Mouse (Mus musculus) hindbrain, embryonic 10.5 days (tissue): ENCODE measurements around the gene Gsdma2. TPM values are rescaled to one million over a fixed set of nuclear protein-coding genes. Genes with fewer than 3 reads are reported as not detected.
"Not testable (repeated sequence)": the region's sequence is repeated elsewhere in the genome, so short reads cannot be mapped to it uniquely, and the experiment has no call there.

Experiments
- DNase-seq: peaks from one replicate; pipeline ENCODE4 v3.0.0-alpha.2; 2017; ENCODE audit warnings: low spot score
- H3K27ac ChIP-seq: fragments of 300-500 bp; sonication (generic); 2 replicates; pipeline ENCODE4 v1.5.1; 2016; ENCODE audit warnings: mild to moderate bottlenecking, moderate library complexity
- H3K27me3 ChIP-seq: fragments of 300-500 bp; sonication (generic); 2 replicates; pipeline ENCODE4 v1.6.1; 2016; ENCODE audit warnings: mild to moderate bottlenecking; ENCODE audit not compliant: poor library complexity, insufficient read depth, severe bottlenecking
- H3K36me3 ChIP-seq: fragments of 300-500 bp; sonication (generic); 2 replicates; pipeline ENCODE4 v1.6.1; 2016; ENCODE audit warnings: mild to moderate bottlenecking, moderate library complexity
- H3K4me1 ChIP-seq: fragments of 300-500 bp; sonication (generic); replicated peaks from 2 replicates; pipeline ENCODE4 v1.6.1; 2016; ENCODE audit warnings: mild to moderate bottlenecking
- H3K4me3 ChIP-seq: fragments of 300-500 bp; sonication (generic); 2 replicates; pipeline ENCODE4 v1.5.1; 2016; ENCODE audit warnings: mild to moderate bottlenecking, moderate library complexity
- H3K9me3 ChIP-seq: fragments of 300-500 bp; sonication (generic); 2 replicates; pipeline ENCODE4 v1.6.1; 2016; ENCODE audit warnings: mild to moderate bottlenecking, moderate library complexity
- WGBS: fragments of 180-500 bp; shearing (Covaris S2); methylation state at CpG from one replicate; pipeline ENCODE4 v1.1.7; 2016; 5-methylcytosine and 5-hydroxymethylcytosine counted together
- polyA plus RNA-seq: library from polyadenylated mRNA; unstranded; fragments of >200 nt; fragmentation: Nextera tagmentation; extraction: Ambion mirVana; gene quantifications from 2 replicates; pipeline ENCODE4 v1.2.1, GENCODE M21; 2016

The Gsdma2 gene
- not detected in 2 replicates for polyA plus RNA-seq

GRCm38 (mm10) chr11:98646459-98646858 is at the start of gene Gsdma2:
Gsdma2 (plus strand) TSS chr11:98646759.
- 69% methylated on average over 2 of the region's 2 CpGs for WGBS
- no peaks in the 10 kb centered on the region for H3K9me3 ChIP-seq
- no peak for DNase-seq
- H3K4me3 ChIP-seq: no peak within 1 kb of the TSS
- peaks cover 3% of the 10 kb centered on the region; the same call in 1 of the 2 replicates for H3K27me3 ChIP-seq
- no peaks in the 10 kb centered on the region for H3K36me3 ChIP-seq
- no peak within 1 kb of the TSS for H3K27ac ChIP-seq
- no peaks in the 10 kb centered on the region for H3K4me1 ChIP-seq

- no peaks in the 10 kb centered on the region for H3K9me3 ChIP-seq
- H3K4me3 ChIP-seq: no peak overlapping the region
- peaks cover 49% of the 10 kb centered on the region for H3K27me3 ChIP-seq
- peak; percentile 63 for DNase-seq
- H3K4me1 ChIP-seq: peaks cover 20% of the 10 kb centered on the region
- no peaks in the 10 kb centered on the region for H3K36me3 ChIP-seq
- 36% methylated on average over 6 of the region's 6 CpGs for WGBS
- H3K27ac ChIP-seq: no peak overlapping the region; the same call in 1 of the 2 replicates
Observed at GRCm38 (mm10) chr11:98597363-98597762, 49.2 kb upstream of the Gsdma2 start.

- peaks cover 19% of the 10 kb centered on the region for H3K4me1 ChIP-seq
- no peak within 1 kb of the TSS for H3K4me3 ChIP-seq
- H3K36me3 ChIP-seq: no peaks in the 10 kb centered on the region
- no peak within 1 kb of the TSS; the same call in 1 of the 2 replicates for H3K27ac ChIP-seq
- H3K9me3 ChIP-seq: no peaks in the 10 kb centered on the region
- 82% methylated on average over 8 of the region's 8 CpGs for WGBS
- H3K27me3 ChIP-seq: peaks cover 49% of the 10 kb centered on the region
- DNase-seq: no peak
Observed at GRCm38 (mm10) chr11:98597991-98598390, 48.6 kb upstream of the Gsdma2 start, which contains the start of gene Lrrc3c. Lrrc3c (plus strand) TSS chr11:98598291.

GRCm38 (mm10) chr11:98598851-98599290 is 47.7 kb upstream of the Gsdma2 start:
- H3K36me3 ChIP-seq: no peaks in the 10 kb centered on the region
- no peaks in the 10 kb centered on the region for H3K9me3 ChIP-seq
- H3K27me3 ChIP-seq: peaks cover 49% of the 10 kb centered on the region
- DNase-seq: no peak
- H3K27ac ChIP-seq: no peak overlapping the region
- whole genome bisulfite sequencing: 66% methylated on average over 18 of the region's 18 CpGs
- H3K4me1 ChIP-seq: peaks cover 19% of the 10 kb centered on the region
- no peak overlapping the region for H3K4me3 ChIP-seq

- no peak overlapping the region for H3K27ac ChIP-seq
- 31% methylated on average over 18 of the region's 18 CpGs for WGBS
- DNase-seq: no peak
- no peak overlapping the region for H3K4me3 ChIP-seq
- no peaks in the 10 kb centered on the region for H3K9me3 ChIP-seq
- H3K4me1 ChIP-seq: peaks cover 19% of the 10 kb centered on the region
- H3K27me3 ChIP-seq: peaks cover 49% of the 10 kb centered on the region
- H3K36me3 ChIP-seq: no peaks in the 10 kb centered on the region
Observed at GRCm38 (mm10) chr11:98599291-98599690, 47.3 kb upstream of the Gsdma2 start.

GRCm38 (mm10) chr11:98602090-98602690 is 44.4 kb upstream of the Gsdma2 start:
- H3K36me3 ChIP-seq: no peaks in the 10 kb centered on the region
- H3K9me3 ChIP-seq: no peaks in the 10 kb centered on the region
- peaks cover 47% of the 10 kb centered on the region for H3K27me3 ChIP-seq
- H3K4me1 ChIP-seq: peaks cover 19% of the 10 kb centered on the region
- 2% methylated on average over 20 of the region's 20 CpGs for WGBS
- H3K27ac ChIP-seq: peak overlapping the region; percentile 70
- peak overlapping the region; percentile 53 for H3K4me3 ChIP-seq
- DNase-seq: peak; percentile 66

GRCm38 (mm10) chr11:98603953-98604352 is 42.6 kb upstream of the Gsdma2 start:
- Histone ChIP-seq H3K36me3 (no peaks in the 10 kb centered on the region), H3K4me3 (no peak overlapping the region), H3K27me3 (peaks cover 33% of the 10 kb centered on the region), H3K4me1 (peaks cover 17% of the 10 kb centered on the region), H3K9me3 (no peaks in the 10 kb centered on the region), H3K27ac (no peak overlapping the region)
- WGBS: 82% methylated on average over 2 of the region's 2 CpGs
- DNase-seq: no peak

- not testable (repeated sequence) for DNase-seq, H3K36me3 ChIP-seq, H3K9me3 ChIP-seq, H3K4me3 ChIP-seq, H3K27ac ChIP-seq
- Histone ChIP-seq H3K27me3 (peaks cover 23% of the 10 kb centered on the region), H3K4me1 (peaks cover 11% of the 10 kb centered on the region)
- WGBS: 71% methylated on average over 6 of the region's 6 CpGs
Observed at GRCm38 (mm10) chr11:98604911-98605310, 41.6 kb upstream of the Gsdma2 start.

- Histone ChIP-seq H3K27me3 (peaks cover 5% of the 10 kb centered on the region; the same call in 1 of the 2 replicates), H3K4me3 (no peak overlapping the region), H3K36me3 (no peaks in the 10 kb centered on the region), H3K9me3 (no peaks in the 10 kb centered on the region), H3K27ac (no peak overlapping the region), H3K4me1 (peaks cover 9% of the 10 kb centered on the region)
- WGBS: 12% methylated on average over 3 of the region's 3 CpGs
- DNase-seq: no peak
Observed at GRCm38 (mm10) chr11:98606763-98607162, 39.8 kb upstream of the Gsdma2 start.

GRCm38 (mm10) chr11:98620791-98621190 is 25.8 kb upstream of the Gsdma2 start:
- H3K4me1 ChIP-seq: no peaks in the 10 kb centered on the region

GRCm38 (mm10) chr11:98623981-98624380 is 22.6 kb upstream of the Gsdma2 start:
- H3K4me1 ChIP-seq, H3K27me3 ChIP-seq, DNase-seq, H3K27ac ChIP-seq, H3K36me3 ChIP-seq, H3K4me3 ChIP-seq: not testable (repeated sequence)
- peaks cover 12% of the 10 kb centered on the region for H3K9me3 ChIP-seq
- WGBS: 80% methylated on average over 6 of the region's 6 CpGs

More at GRCm38 (mm10) chr11:98620791-98621190, 25.8 kb upstream of the Gsdma2 start:
- peaks cover 12% of the 10 kb centered on the region for H3K9me3 ChIP-seq
- 94% methylated on average over 13 of the region's 13 CpGs for WGBS
- H3K27me3 ChIP-seq: no peaks in the 10 kb centered on the region
- H3K36me3 ChIP-seq: no peaks in the 10 kb centered on the region
- no peak overlapping the region for H3K27ac ChIP-seq
- no peak overlapping the region for H3K4me3 ChIP-seq
- no peak for DNase-seq

GRCm38 (mm10) chr11:98624381-98624780 is 22.2 kb upstream of the Gsdma2 start:
- H3K4me1 ChIP-seq, DNase-seq, H3K27ac ChIP-seq, H3K27me3 ChIP-seq, H3K36me3 ChIP-seq, H3K4me3 ChIP-seq: not testable (repeated sequence)
- 88% methylated on average over 2 of the region's 2 CpGs for WGBS
- peaks cover 12% of the 10 kb centered on the region for H3K9me3 ChIP-seq

GRCm38 (mm10) chr11:98625611-98626410 is 20.7 kb upstream of the Gsdma2 start, which contains the start of the genes Gm12355 and Gsdma3:
Gm12355 (minus strand) TSS chr11:98625661.
Gsdma3 (plus strand) TSS chr11:98626360.
- H3K4me1 ChIP-seq: no peaks in the 10 kb centered on the region
- no peak for DNase-seq

More at GRCm38 (mm10) chr11:98625611-98626410, 20.7 kb upstream of the Gsdma2 start, which contains the start of the genes Gm12355 and Gsdma3:
- Histone ChIP-seq H3K4me3 (no peak within 1 kb of the TSS), H3K27me3 (no peaks in the 10 kb centered on the region), H3K27ac (no peak within 1 kb of the TSS), H3K36me3 (no peaks in the 10 kb centered on the region), H3K9me3 (peaks cover 7% of the 10 kb centered on the region)
- WGBS: 90% methylated on average over 10 of the region's 10 CpGs
